Mouse (Mus musculus): ENCODE measurements at regions not wholly inside any gene's neighbourhood (a gene's known extent, or its start where the extent isn't known, plus 50 kb on each side); places are given as distances from the start of the nearest gene placed in this dataset.

GRCm38 (mm10) chr13:119277308-119277948, 151.0 kb upstream of the Paip1 start:
- Histone ChIP-seq H3K9ac (replicated peaks; ENCODE audit: low read depth, low read length) (no peak overlapping the region), H3K27ac (ENCODE audit: low read length) (no peak overlapping the region), H3K36me3 (ENCODE audit: control insufficient read depth, insufficient read depth) (no peaks in the 10 kb centered on the region), H3K4me2 (ENCODE audit: low read length) (no peak overlapping the region), H3K27me3 (replicated peaks; ENCODE audit: control insufficient read depth, insufficient read depth, low read length) (no peaks in the 10 kb centered on the region), H3K9me3 (ENCODE audit: control insufficient read depth, low read length) (no peaks in the 10 kb centered on the region), H3K4me1 (replicated peaks; ENCODE audit: control insufficient read depth, insufficient read depth, low read length) (no peaks in the 10 kb centered on the region), H3K4me3 (replicated peaks; ENCODE audit: low read length) (no peak overlapping the region)
- no peak for ATAC-seq
- WGBS, result 67% methylated on average over 13 of the region's 13 CpGs

GRCm38 (mm10) chr13:119279449-119279848, 149.0 kb upstream of the Paip1 start:
- Histone ChIP-seq H3K9me3 (ENCODE audit: control insufficient read depth, low read length) (no peaks in the 10 kb centered on the region), H3K4me3 (replicated peaks; ENCODE audit: low read length) (no peak overlapping the region), H3K9ac (replicated peaks; ENCODE audit: low read depth, low read length) (no peak overlapping the region), H3K27ac (ENCODE audit: low read length) (no peak overlapping the region), H3K4me2 (ENCODE audit: low read length) (no peak overlapping the region), H3K27me3 (replicated peaks; ENCODE audit: control insufficient read depth, insufficient read depth, low read length) (no peaks in the 10 kb centered on the region), H3K4me1 (replicated peaks; ENCODE audit: control insufficient read depth, insufficient read depth, low read length) (no peaks in the 10 kb centered on the region), H3K36me3 (ENCODE audit: control insufficient read depth, insufficient read depth) (no peaks in the 10 kb centered on the region)
- WGBS, result 94% methylated on average over 8 of the region's 8 CpGs
- no peak for ATAC-seq

- Histone ChIP-seq H3K36me3 (ENCODE audit: control insufficient read depth, insufficient read depth) (no peaks in the 10 kb centered on the region), H3K27me3 (replicated peaks; ENCODE audit: control insufficient read depth, insufficient read depth, low read length) (no peaks in the 10 kb centered on the region), H3K27ac (ENCODE audit: low read length) (no peak overlapping the region), H3K9me3 (ENCODE audit: control insufficient read depth, low read length) (no peaks in the 10 kb centered on the region), H3K4me2 (ENCODE audit: low read length) (no peak overlapping the region), H3K9ac (replicated peaks; ENCODE audit: low read depth, low read length) (no peak overlapping the region), H3K4me3 (replicated peaks; ENCODE audit: low read length) (no peak overlapping the region), H3K4me1 (replicated peaks; ENCODE audit: control insufficient read depth, insufficient read depth, low read length) (no peaks in the 10 kb centered on the region)
- WGBS, result 69% methylated on average over 5 of the region's 5 CpGs
- ATAC-seq, result no peak
Observed at GRCm38 (mm10) chr13:119280622-119281021, 147.8 kb upstream of the Paip1 start.

GRCm38 (mm10) chr13:119283448-119283847, 145.0 kb upstream of the Paip1 start:
- Histone ChIP-seq H3K9ac (replicated peaks; ENCODE audit: low read depth, low read length) (no peak overlapping the region), H3K27ac (ENCODE audit: low read length) (no peak overlapping the region), H3K4me2 (ENCODE audit: low read length) (no peak overlapping the region), H3K4me1 (replicated peaks; ENCODE audit: control insufficient read depth, insufficient read depth, low read length) (no peaks in the 10 kb centered on the region), H3K27me3 (replicated peaks; ENCODE audit: control insufficient read depth, insufficient read depth, low read length) (no peaks in the 10 kb centered on the region), H3K36me3 (ENCODE audit: control insufficient read depth, insufficient read depth) (no peaks in the 10 kb centered on the region), H3K9me3 (ENCODE audit: control insufficient read depth, low read length) (no peaks in the 10 kb centered on the region), H3K4me3 (replicated peaks; ENCODE audit: low read length) (no peak overlapping the region)
- ATAC-seq, result no peak; the same call in 1 of the 2 replicates
- WGBS, result 41% methylated on average over 6 of the region's 6 CpGs

- Histone ChIP-seq H3K9me3 (ENCODE audit: control insufficient read depth, low read length) (no peaks in the 10 kb centered on the region), H3K4me1 (replicated peaks; ENCODE audit: control insufficient read depth, insufficient read depth, low read length) (no peaks in the 10 kb centered on the region), H3K4me2 (ENCODE audit: low read length) (no peak overlapping the region), H3K9ac (replicated peaks; ENCODE audit: low read depth, low read length) (no peak overlapping the region), H3K27me3 (replicated peaks; ENCODE audit: control insufficient read depth, insufficient read depth, low read length) (no peaks in the 10 kb centered on the region), H3K36me3 (ENCODE audit: control insufficient read depth, insufficient read depth) (no peaks in the 10 kb centered on the region), H3K27ac (ENCODE audit: low read length) (no peak overlapping the region), H3K4me3 (replicated peaks; ENCODE audit: low read length) (no peak overlapping the region)
- ATAC-seq, result no peak
- WGBS, result 92% methylated on average over 1 of the region's 1 CpGs
Observed at GRCm38 (mm10) chr13:119309238-119309637, 119.2 kb upstream of the Paip1 start.

GRCm38 (mm10) chr13:119310013-119310412, 118.4 kb upstream of the Paip1 start:
- no peak for ATAC-seq

GRCm38 (mm10) chr13:119314356-119314755, 114.0 kb upstream of the Paip1 start:
- H3K9ac ChIP-seq (replicated peaks; ENCODE audit: low read depth, low read length), result no peak overlapping the region
- WGBS, result 81% methylated on average over 3 of the region's 3 CpGs
- H3K9me3 ChIP-seq (ENCODE audit: control insufficient read depth, low read length), result no peaks in the 10 kb centered on the region
- no peak overlapping the region for H3K4me2 ChIP-seq (ENCODE audit: low read length)
- ATAC-seq, result no peak
- H3K4me3 ChIP-seq (replicated peaks; ENCODE audit: low read length), result no peak overlapping the region
- H3K4me1 ChIP-seq (replicated peaks; ENCODE audit: control insufficient read depth, insufficient read depth, low read length), result no peaks in the 10 kb centered on the region
- no peaks in the 10 kb centered on the region for H3K36me3 ChIP-seq (ENCODE audit: control insufficient read depth, insufficient read depth)
- H3K27ac ChIP-seq (ENCODE audit: low read length), result no peak overlapping the region
- no peaks in the 10 kb centered on the region for H3K27me3 ChIP-seq (replicated peaks; ENCODE audit: control insufficient read depth, insufficient read depth, low read length)

More at GRCm38 (mm10) chr13:119310013-119310412, 118.4 kb upstream of the Paip1 start:
- Histone ChIP-seq H3K27me3 (replicated peaks; ENCODE audit: control insufficient read depth, insufficient read depth, low read length) (no peaks in the 10 kb centered on the region), H3K4me1 (replicated peaks; ENCODE audit: control insufficient read depth, insufficient read depth, low read length) (no peaks in the 10 kb centered on the region), H3K9me3 (ENCODE audit: control insufficient read depth, low read length) (no peaks in the 10 kb centered on the region), H3K4me3 (replicated peaks; ENCODE audit: low read length) (no peak overlapping the region), H3K9ac (replicated peaks; ENCODE audit: low read depth, low read length) (no peak overlapping the region), H3K36me3 (ENCODE audit: control insufficient read depth, insufficient read depth) (no peaks in the 10 kb centered on the region), H3K27ac (ENCODE audit: low read length) (no peak overlapping the region), H3K4me2 (ENCODE audit: low read length) (no peak overlapping the region)
- 89% methylated on average over 3 of the region's 3 CpGs for WGBS

GRCm38 (mm10) chr13:119318358-119318757, 110.0 kb upstream of the Paip1 start:
- H3K27me3 ChIP-seq (replicated peaks; ENCODE audit: control insufficient read depth, insufficient read depth, low read length), result no peaks in the 10 kb centered on the region
- WGBS, result 83% methylated on average over 1 of the region's 1 CpGs
- no peak overlapping the region for H3K27ac ChIP-seq (ENCODE audit: low read length)
- no peak overlapping the region for H3K4me3 ChIP-seq (replicated peaks; ENCODE audit: low read length)
- ATAC-seq, result no peak
- H3K4me1 ChIP-seq (replicated peaks; ENCODE audit: control insufficient read depth, insufficient read depth, low read length), result no peaks in the 10 kb centered on the region
- H3K9me3 ChIP-seq (ENCODE audit: control insufficient read depth, low read length), result no peaks in the 10 kb centered on the region
- no peak overlapping the region for H3K4me2 ChIP-seq (ENCODE audit: low read length)
- no peak overlapping the region for H3K9ac ChIP-seq (replicated peaks; ENCODE audit: low read depth, low read length)
- H3K36me3 ChIP-seq (ENCODE audit: control insufficient read depth, insufficient read depth), result no peaks in the 10 kb centered on the region

- H3K4me3 ChIP-seq (replicated peaks; ENCODE audit: low read length), result no peak overlapping the region
- H3K9ac ChIP-seq (replicated peaks; ENCODE audit: low read depth, low read length), result no peak overlapping the region
- WGBS, result 88% methylated on average over 2 of the region's 2 CpGs
- no peaks in the 10 kb centered on the region for H3K27me3 ChIP-seq (replicated peaks; ENCODE audit: control insufficient read depth, insufficient read depth, low read length)
- no peak overlapping the region for H3K27ac ChIP-seq (ENCODE audit: low read length)
- H3K4me1 ChIP-seq (replicated peaks; ENCODE audit: control insufficient read depth, insufficient read depth, low read length), result no peaks in the 10 kb centered on the region
- H3K9me3 ChIP-seq (ENCODE audit: control insufficient read depth, low read length), result no peaks in the 10 kb centered on the region
- no peaks in the 10 kb centered on the region for H3K36me3 ChIP-seq (ENCODE audit: control insufficient read depth, insufficient read depth)
- no peak for ATAC-seq
- no peak overlapping the region for H3K4me2 ChIP-seq (ENCODE audit: low read length)
Observed at GRCm38 (mm10) chr13:119325510-119325909, 102.9 kb upstream of the Paip1 start.

Data from forebrain, embryonic 16.5 days (tissue).